Mouse (Mus musculus) lung, embryonic 16.5 days (tissue): ENCODE measurements at regions not wholly inside any gene's neighbourhood (a gene's known extent, or its start where the extent isn't known, plus 50 kb on each side); places are given as distances from the start of the nearest gene placed in this dataset.

Experiments used
- ATAC-seq: fragments of 200-750 bp; cut with Nextera tagmentation; 2 replicates; pipeline ENCODE4 v1.8.0; 2017; ENCODE audit warnings: low read depth, mild to moderate bottlenecking, moderate library complexity
- H3K27ac ChIP-seq: fragments of 300-500 bp; sonication (generic); 2 replicates; pipeline ENCODE4 v1.5.1; 2014; ENCODE audit warnings: mild to moderate bottlenecking, control low read depth, low read length
- H3K27me3 ChIP-seq: fragments of 300-500 bp; sonication (generic); 2 replicates; pipeline ENCODE4 v1.6.1; 2014; ENCODE audit warnings: low read depth, low read length, mixed read lengths; ENCODE audit not compliant: control insufficient read depth, insufficient read depth
- H3K36me3 ChIP-seq: fragments of 300-500 bp; sonication (generic); 2 replicates; pipeline ENCODE4 v1.6.1; 2014; ENCODE audit warnings: low read length; ENCODE audit not compliant: control insufficient read depth, insufficient read depth
- H3K4me1 ChIP-seq: fragments of 300-500 bp; sonication (generic); replicated peaks from 2 replicates; pipeline ENCODE4 v1.6.1; 2014; ENCODE audit warnings: low read length, mixed read lengths; ENCODE audit not compliant: control insufficient read depth, insufficient read depth
- H3K4me2 ChIP-seq: fragments of 300-500 bp; sonication (generic); 2 replicates; pipeline ENCODE4 v1.6.1; 2014; ENCODE audit warnings: low read depth, low read length, control low read depth
- H3K4me3 ChIP-seq: fragments of 300-500 bp; sonication (generic); 2 replicates; pipeline ENCODE4 v1.5.1; 2014; ENCODE audit warnings: mild to moderate bottlenecking, low read length, control low read depth
- H3K9ac ChIP-seq: fragments of 300-500 bp; sonication (generic); 2 replicates; pipeline ENCODE4 v1.6.1; 2014; ENCODE audit warnings: low read length, control low read depth
- H3K9me3 ChIP-seq: fragments of 300-500 bp; sonication (generic); 2 replicates; pipeline ENCODE4 v1.6.1; 2016; ENCODE audit warnings: low read length; ENCODE audit not compliant: control insufficient read depth
- WGBS: fragments of 180-500 bp; shearing (Covaris S2); extraction: QIAGEN DNeasy Blood & Tissue Kit; methylation state at CpG from one replicate; pipeline ENCODE4 v1.1.7; 2014; 5-methylcytosine and 5-hydroxymethylcytosine counted together

- Histone ChIP-seq H3K9me3 (no peaks in the 10 kb centered on the region), H3K4me1 (no peaks in the 10 kb centered on the region), H3K27me3 (no peaks in the 10 kb centered on the region), H3K4me3 (no peak overlapping the region), H3K27ac (no peak overlapping the region), H3K36me3 (no peaks in the 10 kb centered on the region), H3K4me2 (no peak overlapping the region), H3K9ac (no peak overlapping the region)
- 61% methylated on average over 4 of the region's 4 CpGs for WGBS
- no peak for ATAC-seq
Observed at GRCm38 (mm10) chr17:64935683-64936082, 99.8 kb upstream of the 4930583I09Rik start.

GRCm38 (mm10) chr17:64934411-64934810, 98.5 kb upstream of the 4930583I09Rik start:
- Histone ChIP-seq H3K27me3 (no peaks in the 10 kb centered on the region), H3K9me3 (no peaks in the 10 kb centered on the region), H3K4me3 (no peak overlapping the region), H3K4me2 (no peak overlapping the region), H3K27ac (no peak overlapping the region), H3K9ac (no peak overlapping the region), H3K4me1 (no peaks in the 10 kb centered on the region), H3K36me3 (no peaks in the 10 kb centered on the region)
- WGBS: 62% methylated on average over 1 of the region's 1 CpGs
- no peak for ATAC-seq

GRCm38 (mm10) chr17:64930816-64931428, 95.1 kb upstream of the 4930583I09Rik start:
- no peak overlapping the region for H3K27ac ChIP-seq
- H3K4me3 ChIP-seq: no peak overlapping the region
- H3K27me3 ChIP-seq: no peaks in the 10 kb centered on the region
- H3K9ac ChIP-seq: no peak overlapping the region
- no peaks in the 10 kb centered on the region for H3K4me1 ChIP-seq
- 52% methylated on average over 7 of the region's 7 CpGs for WGBS
- no peak overlapping the region for H3K4me2 ChIP-seq
- no peak for ATAC-seq
- no peaks in the 10 kb centered on the region for H3K9me3 ChIP-seq
- no peaks in the 10 kb centered on the region for H3K36me3 ChIP-seq

GRCm38 (mm10) chr17:64923762-64924161, 87.9 kb upstream of the 4930583I09Rik start:
- Histone ChIP-seq H3K9ac (no peak overlapping the region), H3K4me3 (no peak overlapping the region), H3K27me3 (no peaks in the 10 kb centered on the region), H3K9me3 (no peaks in the 10 kb centered on the region), H3K36me3 (no peaks in the 10 kb centered on the region), H3K4me1 (no peaks in the 10 kb centered on the region), H3K27ac (no peak overlapping the region), H3K4me2 (no peak overlapping the region)
- no peak for ATAC-seq
- 79% methylated on average over 5 of the region's 5 CpGs for whole genome bisulfite sequencing

GRCm38 (mm10) chr17:64922235-64922634, 86.4 kb upstream of the 4930583I09Rik start:
- Histone ChIP-seq H3K27me3 (no peaks in the 10 kb centered on the region), H3K9ac (no peak overlapping the region), H3K27ac (no peak overlapping the region), H3K4me2 (no peak overlapping the region), H3K9me3 (no peaks in the 10 kb centered on the region), H3K36me3 (no peaks in the 10 kb centered on the region), H3K4me1 (no peaks in the 10 kb centered on the region), H3K4me3 (no peak overlapping the region)
- no peak for ATAC-seq
- 61% methylated on average over 4 of the region's 4 CpGs for WGBS

- no peaks in the 10 kb centered on the region for H3K9me3 ChIP-seq
- no peak for ATAC-seq
- H3K27me3 ChIP-seq: no peaks in the 10 kb centered on the region
- H3K4me3 ChIP-seq: no peak overlapping the region
- no peaks in the 10 kb centered on the region; the same call in 1 of the 2 replicates for H3K4me1 ChIP-seq
- H3K9ac ChIP-seq: no peak overlapping the region
- H3K4me2 ChIP-seq: no peak overlapping the region
- WGBS: 75% methylated on average over 2 of the region's 2 CpGs
- no peak overlapping the region for H3K27ac ChIP-seq
- no peaks in the 10 kb centered on the region for H3K36me3 ChIP-seq
Observed at GRCm38 (mm10) chr17:64920236-64920635, 84.4 kb upstream of the 4930583I09Rik start.

GRCm38 (mm10) chr17:64917830-64918229, 82.0 kb upstream of the 4930583I09Rik start:
- no peak overlapping the region for H3K4me2 ChIP-seq
- H3K27me3 ChIP-seq: no peaks in the 10 kb centered on the region
- H3K4me3 ChIP-seq: no peak overlapping the region
- ATAC-seq: no peak
- H3K36me3 ChIP-seq: no peaks in the 10 kb centered on the region
- no peak overlapping the region for H3K27ac ChIP-seq
- 80% methylated on average over 4 of the region's 4 CpGs for WGBS
- peaks cover 12% of the 10 kb centered on the region; the same call in 1 of the 2 replicates for H3K4me1 ChIP-seq
- H3K9ac ChIP-seq: no peak overlapping the region
- H3K9me3 ChIP-seq: no peaks in the 10 kb centered on the region

- Histone ChIP-seq H3K4me1 (peaks cover 12% of the 10 kb centered on the region; the same call in 1 of the 2 replicates), H3K4me2 (no peak overlapping the region), H3K27me3 (no peaks in the 10 kb centered on the region), H3K9ac (no peak overlapping the region), H3K9me3 (no peaks in the 10 kb centered on the region), H3K36me3 (no peaks in the 10 kb centered on the region), H3K4me3 (no peak overlapping the region), H3K27ac (no peak overlapping the region)
- no peak for ATAC-seq
- WGBS: 72% methylated on average over 6 of the region's 6 CpGs
Observed at GRCm38 (mm10) chr17:64916657-64917056, 80.8 kb upstream of the 4930583I09Rik start.

- Histone ChIP-seq H3K9ac (no peak overlapping the region), H3K4me2 (no peak overlapping the region), H3K4me3 (no peak overlapping the region), H3K27me3 (no peaks in the 10 kb centered on the region), H3K9me3 (no peaks in the 10 kb centered on the region), H3K27ac (no peak overlapping the region), H3K36me3 (no peaks in the 10 kb centered on the region), H3K4me1 (peaks cover 12% of the 10 kb centered on the region; the same call in 1 of the 2 replicates)
- no peak for ATAC-seq
- 29% methylated on average over 3 of the region's 3 CpGs for WGBS
Observed at GRCm38 (mm10) chr17:64915708-64916107, 79.8 kb upstream of the 4930583I09Rik start.

GRCm38 (mm10) chr17:64915025-64915424, 79.2 kb upstream of the 4930583I09Rik start:
- Histone ChIP-seq H3K4me3 (no peak overlapping the region), H3K27me3 (no peaks in the 10 kb centered on the region), H3K27ac (no peak overlapping the region), H3K9me3 (no peaks in the 10 kb centered on the region), H3K4me1 (peaks cover 12% of the 10 kb centered on the region; the same call in 1 of the 2 replicates), H3K36me3 (no peaks in the 10 kb centered on the region), H3K9ac (no peak overlapping the region), H3K4me2 (no peak overlapping the region)
- ATAC-seq: no peak
- WGBS: 25% methylated on average over 4 of the region's 4 CpGs
